Mouse (Mus musculus): ENCODE measurements around the gene Mrpl46. TPM values are rescaled to one million over a fixed set of nuclear protein-coding genes. Genes with fewer than 3 reads are reported as not detected.

Gene Mrpl46
- polyA plus RNA-seq, 1 experiment from 2014 or later: 80.3 TPM

DNA sequence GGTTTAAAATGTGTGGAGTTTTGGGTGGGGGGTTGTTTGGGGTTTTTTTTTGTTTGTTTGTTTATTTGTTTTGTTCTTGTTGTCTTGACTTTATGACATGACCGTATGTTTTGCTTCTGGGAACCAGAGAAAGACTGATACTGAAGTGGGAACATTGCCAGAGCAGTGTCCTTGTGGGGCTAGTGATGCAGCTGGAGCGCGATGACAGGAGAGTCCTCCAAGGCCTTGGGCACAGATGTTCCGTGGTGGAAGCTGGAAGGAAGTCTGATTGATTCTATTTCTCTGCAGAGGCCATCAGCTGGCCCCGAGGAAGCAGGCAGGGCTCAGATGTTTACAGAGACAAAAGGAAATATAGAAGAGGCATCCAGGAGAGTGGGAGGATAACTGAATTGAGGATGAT is 2.6 kb upstream of the Mrpl46 start:
- WGBS: 90% methylated on average over 5 of the region's 5 CpGs
- DNase-seq (ENCODE audit: low spot score) (no peak), ATAC-seq (ENCODE audit: insufficient number of reproducible peaks, low FRiP score, low TSS enrichment, low read depth) (no peak)
- Histone ChIP-seq H3K4me1 (ENCODE audit: control insufficient read depth, insufficient read depth, low read length) (no peaks in the 10 kb centered on the region; the same call in 1 of the 2 replicates), H3K27me3 (ENCODE audit: control insufficient read depth, insufficient read depth, low read length) (no peaks in the 10 kb centered on the region), H3K4me3 (ENCODE audit: low read depth, low read length) (no peak overlapping the region), H3K36me3 (ENCODE audit: control insufficient read depth, insufficient read depth, low read length) (peaks cover 4% of the 10 kb centered on the region; the same call in 1 of the 2 replicates), H3K27ac (replicated peaks; ENCODE audit: low read depth, low read length) (no peak overlapping the region), H3K9me3 (ENCODE audit: control insufficient read depth, low read length) (no peaks in the 10 kb centered on the region), H3K4me2 (ENCODE audit: low read depth, severe bottlenecking) (no peak overlapping the region), H3K9ac (ENCODE audit: low read length) (no peak overlapping the region)

DNA sequence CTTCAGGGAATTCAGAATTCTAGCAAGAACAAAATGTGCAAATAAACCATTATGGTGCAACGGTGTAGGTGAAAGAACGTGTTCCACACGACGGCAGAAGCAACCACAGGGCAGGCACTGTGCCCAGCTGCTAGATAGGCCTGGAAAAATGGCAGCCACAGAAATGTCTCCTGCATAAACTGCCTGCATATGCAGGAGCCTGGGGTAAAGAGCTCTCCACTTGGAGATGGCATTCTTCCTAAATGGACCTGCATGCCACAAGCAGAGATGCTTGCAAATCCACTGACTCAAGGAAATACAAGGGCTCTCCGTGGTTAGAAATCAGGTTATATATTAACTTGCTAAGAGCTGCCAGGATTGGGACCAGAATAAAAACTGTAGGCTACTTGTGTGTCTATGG is 4.6 kb downstream of the Mrpl46 start:
- WGBS: 97% methylated on average over 5 of the region's 5 CpGs
- DNase-seq (ENCODE audit: low spot score): no peak
- Histone ChIP-seq H3K27me3 (ENCODE audit: control insufficient read depth, insufficient read depth, low read length) (no peaks in the 10 kb centered on the region), H3K36me3 (ENCODE audit: control insufficient read depth, insufficient read depth, low read length) (peaks cover 9% of the 10 kb centered on the region), H3K9ac (ENCODE audit: low read length) (no peak overlapping the region), H3K4me2 (ENCODE audit: low read depth, severe bottlenecking) (no peak overlapping the region), H3K27ac (replicated peaks; ENCODE audit: low read depth, low read length) (no peak overlapping the region), H3K4me3 (ENCODE audit: low read depth, low read length) (no peak overlapping the region), H3K4me1 (ENCODE audit: control insufficient read depth, insufficient read depth, low read length) (no peaks in the 10 kb centered on the region; the same call in 1 of the 2 replicates), H3K9me3 (ENCODE audit: control insufficient read depth, low read length) (no peaks in the 10 kb centered on the region)
- no peak for ATAC-seq (ENCODE audit: insufficient number of reproducible peaks, low FRiP score, low TSS enrichment, low read depth)

DNA sequence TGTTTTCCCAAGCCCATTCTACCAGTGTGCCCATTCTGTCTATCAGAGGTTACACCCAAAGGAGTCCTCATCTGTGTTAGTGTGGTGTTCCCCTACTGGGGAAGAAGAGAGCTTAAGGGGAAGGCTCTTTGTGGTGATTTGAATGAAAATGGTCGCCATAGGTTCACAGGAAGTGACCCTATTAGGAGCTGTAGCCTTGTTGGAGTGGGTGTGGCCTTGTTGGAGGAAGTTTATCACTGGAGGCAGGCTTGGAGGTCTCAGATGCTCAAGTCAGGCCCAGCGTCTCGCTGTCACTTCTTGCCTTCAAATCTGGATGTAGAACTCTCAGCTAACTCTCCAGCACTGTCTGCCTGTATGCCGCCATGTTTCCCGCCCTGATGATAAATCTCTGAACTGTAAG is 12.4 kb downstream of the Mrpl46 start:
- DNase-seq (ENCODE audit: low spot score) (no peak), ATAC-seq (ENCODE audit: insufficient number of reproducible peaks, low FRiP score, low TSS enrichment, low read depth) (no peak)
- Histone ChIP-seq H3K9ac (ENCODE audit: low read length) (no peak overlapping the region), H3K9me3 (ENCODE audit: control insufficient read depth, low read length) (no peaks in the 10 kb centered on the region), H3K4me2 (ENCODE audit: low read depth, severe bottlenecking) (no peak overlapping the region), H3K27ac (replicated peaks; ENCODE audit: low read depth, low read length) (no peak overlapping the region), H3K27me3 (ENCODE audit: control insufficient read depth, insufficient read depth, low read length) (no peaks in the 10 kb centered on the region), H3K4me3 (ENCODE audit: low read depth, low read length) (no peak overlapping the region), H3K4me1 (ENCODE audit: control insufficient read depth, insufficient read depth, low read length) (no peaks in the 10 kb centered on the region), H3K36me3 (ENCODE audit: control insufficient read depth, insufficient read depth, low read length) (peaks cover 4% of the 10 kb centered on the region; the same call in 1 of the 2 replicates)
- WGBS: 88% methylated on average over 5 of the region's 5 CpGs

DNA sequence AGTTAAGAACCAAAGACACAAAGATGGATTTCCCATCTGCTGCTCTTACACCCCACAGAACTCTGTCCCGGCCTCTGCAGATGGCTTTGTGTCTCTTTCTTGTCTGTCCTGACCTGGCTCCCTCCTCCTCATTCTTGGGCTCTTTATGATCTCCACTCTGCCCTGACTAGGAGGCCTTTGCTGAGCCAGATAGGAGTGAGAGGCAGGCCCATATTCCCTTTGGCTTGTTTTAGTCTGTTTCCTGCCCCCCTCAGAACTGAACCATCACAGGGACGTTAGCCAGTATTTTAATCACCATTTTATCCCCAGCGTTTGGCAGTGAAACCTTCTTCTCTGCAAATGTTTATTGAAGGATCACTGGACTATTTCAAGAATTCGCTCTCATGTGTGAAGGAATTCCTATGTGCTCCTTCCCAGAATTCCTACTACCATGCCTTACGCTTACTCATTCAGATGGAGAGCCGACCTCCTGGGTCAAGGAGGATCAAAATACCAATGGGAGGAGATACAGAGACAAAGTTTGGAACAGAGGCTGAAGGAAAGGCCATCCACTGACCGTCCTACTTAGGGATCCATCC is 14.2 kb downstream of the Mrpl46 start:
- H3K9me3 ChIP-seq (ENCODE audit: control insufficient read depth, low read length): no peaks in the 10 kb centered on the region
- no peak overlapping the region for H3K4me2 ChIP-seq (ENCODE audit: low read depth, severe bottlenecking)
- H3K4me3 ChIP-seq (ENCODE audit: low read depth, low read length): no peak overlapping the region
- H3K4me1 ChIP-seq (ENCODE audit: control insufficient read depth, insufficient read depth, low read length): no peaks in the 10 kb centered on the region
- DNase-seq (ENCODE audit: low spot score): no peak
- ATAC-seq (ENCODE audit: insufficient number of reproducible peaks, low FRiP score, low TSS enrichment, low read depth): no peak
- no peaks in the 10 kb centered on the region for H3K36me3 ChIP-seq (ENCODE audit: control insufficient read depth, insufficient read depth, low read length)
- H3K27ac ChIP-seq (replicated peaks; ENCODE audit: low read depth, low read length): no peak overlapping the region
- WGBS: 69% methylated on average over 7 of the region's 7 CpGs
- no peak overlapping the region for H3K9ac ChIP-seq (ENCODE audit: low read length)
- H3K27me3 ChIP-seq (ENCODE audit: control insufficient read depth, insufficient read depth, low read length): no peaks in the 10 kb centered on the region

DNA sequence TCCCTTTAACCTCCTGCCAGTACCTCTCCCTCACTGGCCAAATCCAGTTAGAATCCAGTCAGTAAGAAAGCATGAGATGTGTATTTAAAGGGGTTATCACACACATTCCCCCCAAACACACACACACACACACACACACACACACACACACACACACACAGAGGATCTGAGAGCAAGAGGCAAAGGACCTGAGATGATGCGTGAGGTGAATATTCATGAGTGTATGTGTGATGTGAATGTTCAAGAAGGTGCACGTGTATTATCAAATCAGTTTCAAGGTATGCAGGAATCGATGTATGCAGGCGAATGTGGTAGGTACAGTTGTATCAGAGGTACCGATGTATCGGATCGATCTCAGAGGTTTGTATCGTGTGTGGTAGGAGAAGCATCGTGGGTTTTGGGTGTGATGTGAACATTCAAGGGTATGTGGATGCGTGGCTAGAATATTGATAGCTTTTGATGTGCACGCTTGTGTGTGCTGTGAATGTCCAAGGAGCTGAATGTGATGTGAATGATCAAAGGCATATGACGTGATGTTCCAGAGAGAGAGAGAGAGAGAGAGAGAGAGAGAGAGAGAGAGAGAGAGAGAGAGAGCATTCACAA is 15.3 kb downstream of the Mrpl46 start:
- Histone ChIP-seq H3K27me3 (ENCODE audit: control insufficient read depth, insufficient read depth, low read length) (no peaks in the 10 kb centered on the region), H3K27ac (replicated peaks; ENCODE audit: low read depth, low read length) (no peak overlapping the region), H3K4me3 (ENCODE audit: low read depth, low read length) (no peak overlapping the region), H3K4me1 (ENCODE audit: control insufficient read depth, insufficient read depth, low read length) (no peaks in the 10 kb centered on the region), H3K9ac (ENCODE audit: low read length) (no peak overlapping the region), H3K4me2 (ENCODE audit: low read depth, severe bottlenecking) (no peak overlapping the region), H3K36me3 (ENCODE audit: control insufficient read depth, insufficient read depth, low read length) (no peaks in the 10 kb centered on the region), H3K9me3 (ENCODE audit: control insufficient read depth, low read length) (no peaks in the 10 kb centered on the region)
- WGBS: 87% methylated on average over 12 of the region's 12 CpGs
- DNase-seq (ENCODE audit: low spot score): no peak
- ATAC-seq (ENCODE audit: insufficient number of reproducible peaks, low FRiP score, low TSS enrichment, low read depth): no peak

DNA sequence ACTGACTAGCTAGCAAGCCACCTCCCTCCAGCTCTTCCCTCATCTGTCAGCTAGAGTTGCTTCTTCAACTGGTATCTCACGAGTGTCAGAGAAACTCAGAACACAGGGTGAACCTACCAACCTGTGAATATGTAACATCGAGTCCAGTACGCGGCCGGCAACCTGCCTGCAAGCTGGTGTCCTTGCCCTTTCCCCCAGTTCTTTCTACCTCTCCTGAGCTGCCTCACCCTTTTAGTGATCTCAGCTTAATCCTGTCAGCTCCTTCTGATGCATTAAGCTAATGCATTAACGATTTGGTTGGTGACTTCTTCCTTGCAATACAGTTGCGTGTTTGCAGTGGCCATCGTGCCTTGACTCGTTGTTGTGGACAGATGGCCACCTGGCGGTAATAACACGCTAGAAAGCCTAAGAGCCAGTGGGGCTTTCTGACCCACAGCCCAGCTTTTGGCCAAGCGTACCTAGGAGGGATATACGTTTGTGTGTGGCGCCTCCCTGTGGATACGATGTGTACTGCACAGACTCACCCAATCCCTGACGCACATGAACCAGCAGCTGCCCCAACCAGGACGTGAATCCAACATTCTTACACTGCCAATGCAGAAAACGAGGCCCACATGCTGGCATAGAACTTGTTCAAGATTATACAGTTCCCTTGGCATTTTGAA is 17.2 kb downstream of the Mrpl46 start:
- WGBS: 25% methylated on average over 18 of the region's 18 CpGs
- ATAC-seq (ENCODE audit: insufficient number of reproducible peaks, low FRiP score, low TSS enrichment, low read depth): peak; percentile 65
- DNase-seq (ENCODE audit: low spot score): peak; percentile 87
- H3K4me2 ChIP-seq (ENCODE audit: low read depth, severe bottlenecking): no peak overlapping the region
- no peaks in the 10 kb centered on the region for H3K27me3 ChIP-seq (ENCODE audit: control insufficient read depth, insufficient read depth, low read length)
- H3K9ac ChIP-seq (ENCODE audit: low read length): no peak overlapping the region
- no peak overlapping the region for H3K4me3 ChIP-seq (ENCODE audit: low read depth, low read length)
- H3K27ac ChIP-seq (replicated peaks; ENCODE audit: low read depth, low read length): no peak overlapping the region
- H3K4me1 ChIP-seq (ENCODE audit: control insufficient read depth, insufficient read depth, low read length): no peaks in the 10 kb centered on the region
- no peaks in the 10 kb centered on the region for H3K36me3 ChIP-seq (ENCODE audit: control insufficient read depth, insufficient read depth, low read length)
- no peaks in the 10 kb centered on the region for H3K9me3 ChIP-seq (ENCODE audit: control insufficient read depth, low read length)

DNA sequence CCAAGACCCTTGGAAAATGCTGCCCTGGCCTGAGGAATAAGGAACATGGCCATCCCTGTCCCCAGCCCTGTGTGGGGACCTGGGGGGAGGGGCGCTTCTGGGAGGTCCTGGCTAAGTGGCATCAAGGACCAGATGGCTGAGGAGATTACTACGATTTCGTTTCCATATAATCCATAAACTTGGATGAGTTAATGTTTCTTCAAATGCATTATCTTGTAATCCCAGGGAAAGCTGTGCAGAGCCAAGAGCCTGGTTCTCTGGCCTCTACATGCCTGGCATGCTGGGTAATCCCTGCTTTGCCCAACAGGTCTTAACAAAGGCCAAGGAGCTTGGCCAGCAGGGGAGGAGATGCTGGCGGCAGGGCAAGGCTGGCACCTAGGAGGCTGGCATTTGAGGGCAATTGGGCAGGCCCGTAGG is 18.1 kb downstream of the Mrpl46 start:
- Histone ChIP-seq H3K27me3 (ENCODE audit: control insufficient read depth, insufficient read depth, low read length) (no peaks in the 10 kb centered on the region), H3K9me3 (ENCODE audit: control insufficient read depth, low read length) (no peaks in the 10 kb centered on the region), H3K27ac (replicated peaks; ENCODE audit: low read depth, low read length) (no peak overlapping the region), H3K4me1 (ENCODE audit: control insufficient read depth, insufficient read depth, low read length) (no peaks in the 10 kb centered on the region), H3K4me2 (ENCODE audit: low read depth, severe bottlenecking) (no peak overlapping the region), H3K36me3 (ENCODE audit: control insufficient read depth, insufficient read depth, low read length) (no peaks in the 10 kb centered on the region), H3K4me3 (ENCODE audit: low read depth, low read length) (no peak overlapping the region), H3K9ac (ENCODE audit: low read length) (no peak overlapping the region)
- no peak for DNase-seq (ENCODE audit: low spot score)
- no peak for ATAC-seq (ENCODE audit: insufficient number of reproducible peaks, low FRiP score, low TSS enrichment, low read depth)
- 85% methylated on average over 5 of the region's 5 CpGs for WGBS

DNA sequence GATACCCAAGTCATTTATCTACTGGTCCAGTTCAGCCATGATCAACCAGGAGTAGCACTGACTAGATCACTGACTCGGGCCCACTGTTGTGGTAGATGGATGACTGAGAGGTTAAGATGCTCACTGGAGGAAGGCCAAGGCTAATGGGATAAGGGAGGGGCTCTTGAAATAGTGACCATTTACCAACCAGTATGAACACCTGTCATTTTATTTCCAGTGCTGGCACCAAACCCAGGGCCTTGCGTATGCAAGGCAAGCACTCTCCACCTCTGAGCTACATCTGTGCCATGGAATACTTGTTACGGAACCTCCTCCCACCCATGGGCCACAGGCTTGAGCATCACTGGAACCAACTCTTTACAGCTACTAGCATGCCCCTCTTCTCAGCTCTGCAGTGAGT is 19.5 kb downstream of the Mrpl46 start:
- Histone ChIP-seq H3K4me2 (ENCODE audit: low read depth, severe bottlenecking) (no peak overlapping the region), H3K9me3 (ENCODE audit: control insufficient read depth, low read length) (no peaks in the 10 kb centered on the region), H3K4me3 (ENCODE audit: low read depth, low read length) (no peak overlapping the region), H3K9ac (ENCODE audit: low read length) (no peak overlapping the region), H3K36me3 (ENCODE audit: control insufficient read depth, insufficient read depth, low read length) (no peaks in the 10 kb centered on the region), H3K27ac (replicated peaks; ENCODE audit: low read depth, low read length) (no peak overlapping the region), H3K4me1 (ENCODE audit: control insufficient read depth, insufficient read depth, low read length) (no peaks in the 10 kb centered on the region), H3K27me3 (ENCODE audit: control insufficient read depth, insufficient read depth, low read length) (no peaks in the 10 kb centered on the region)
- DNase-seq (ENCODE audit: low spot score): no peak
- ATAC-seq (ENCODE audit: insufficient number of reproducible peaks, low FRiP score, low TSS enrichment, low read depth): no peak
- 92% methylated on average over 3 of the region's 3 CpGs for WGBS

Data from limb, embryonic 11.5 days (tissue).